Mouse (Mus musculus) neural tube, embryonic 14.5 days (tissue): ENCODE measurements around the gene Atf1. TPM values are rescaled to one million over a fixed set of nuclear protein-coding genes. Genes with fewer than 3 reads are reported as not detected.

Source experiments
- ATAC-seq: fragments of 200-750 bp; cut with Nextera tagmentation; 2 replicates; pipeline ENCODE4 v1.8.0; 2017; ENCODE audit warnings: low read depth, mild to moderate bottlenecking, moderate TSS enrichment, moderate library complexity
- H3K27ac ChIP-seq: fragments of 300-500 bp; sonication (generic); 2 replicates; pipeline ENCODE4 v1.5.1; 2014; ENCODE audit warnings: low read depth, mild to moderate bottlenecking, control low read depth, low read length, moderate library complexity, mixed read lengths
- H3K27me3 ChIP-seq: fragments of 300-500 bp; sonication (generic); 2 replicates; pipeline ENCODE4 v1.6.1; 2014; ENCODE audit warnings: low read length; ENCODE audit not compliant: control insufficient read depth, insufficient read depth
- H3K36me3 ChIP-seq: fragments of 300-500 bp; sonication (generic); 2 replicates; pipeline ENCODE4 v1.6.1; 2014; ENCODE audit warnings: low read length, mixed read lengths; ENCODE audit not compliant: control insufficient read depth, insufficient read depth
- H3K4me1 ChIP-seq: fragments of 300-500 bp; sonication (generic); 2 replicates; pipeline ENCODE4 v1.6.1; 2014; ENCODE audit warnings: low read length; ENCODE audit not compliant: control insufficient read depth, insufficient read depth
- H3K4me2 ChIP-seq: fragments of 300-500 bp; sonication (generic); 2 replicates; pipeline ENCODE4 v1.6.1; 2014; ENCODE audit warnings: mild to moderate bottlenecking, low read depth, low read length, control low read depth
- H3K4me3 ChIP-seq: fragments of 300-500 bp; sonication (generic); 2 replicates; pipeline ENCODE4 v1.5.1; 2014; ENCODE audit warnings: low read depth, low read length, control low read depth, mixed read lengths
- H3K9ac ChIP-seq: fragments of 300-500 bp; sonication (generic); replicated peaks from 2 replicates; pipeline ENCODE4 v1.6.1; 2014; ENCODE audit warnings: low read depth, mild to moderate bottlenecking, control low read depth, low read length, mixed read lengths
- H3K9me3 ChIP-seq: fragments of 300-500 bp; sonication (generic); 2 replicates; pipeline ENCODE4 v1.6.1; 2016; ENCODE audit warnings: low read length; ENCODE audit not compliant: control insufficient read depth
- WGBS: fragments of 180-500 bp; shearing (Covaris S2); extraction: QIAGEN DNeasy Blood & Tissue Kit; methylation state at CpG from one replicate; pipeline ENCODE4 v1.1.7; 2014; 5-methylcytosine and 5-hydroxymethylcytosine counted together
- polyA plus RNA-seq: library from polyadenylated mRNA; unstranded; fragments of >200 nt; fragmentation: Nextera tagmentation; extraction: Ambion mirVana; gene quantifications from 2 replicates; pipeline ENCODE4 v1.2.1, GENCODE M21; 2014

Gene Atf1
- polyA plus RNA-seq, 1 experiment from 2014 or later: 14.6 TPM

DNA sequence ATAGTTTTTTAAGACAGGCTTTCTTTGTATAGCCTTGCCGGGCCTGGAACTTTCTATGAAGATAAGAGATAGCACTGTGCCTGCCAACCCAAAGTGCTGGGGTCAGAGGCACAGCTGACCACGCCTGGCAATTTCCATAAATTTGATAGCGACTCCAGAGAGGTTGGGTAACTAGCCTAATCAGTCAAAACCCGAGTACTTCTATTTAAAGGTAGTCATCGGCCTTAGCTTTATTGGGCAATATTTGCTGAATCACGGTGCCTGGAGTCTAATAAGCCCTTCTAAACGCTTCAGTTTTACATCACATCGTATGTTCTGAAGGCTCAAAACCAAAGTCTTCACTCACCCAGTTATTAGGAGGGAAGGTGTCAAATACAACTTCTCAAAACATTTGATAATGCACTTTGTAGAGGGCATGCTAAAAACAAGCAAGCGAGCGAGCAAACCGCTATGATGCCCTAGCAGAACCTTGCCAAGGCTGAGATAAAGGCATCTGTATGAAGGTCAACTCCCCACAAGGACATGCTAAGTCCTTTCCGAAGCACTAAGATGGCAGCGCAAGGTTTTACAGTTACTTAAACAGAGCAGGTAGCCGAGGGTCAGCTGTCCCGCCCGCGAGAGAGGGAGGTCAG lies 472 bp upstream of the Atf1 start:
- H3K9ac ChIP-seq: peak overlapping the region; percentile 100
- no peaks in the 10 kb centered on the region for H3K27me3 ChIP-seq
- no peaks in the 10 kb centered on the region for H3K9me3 ChIP-seq
- H3K36me3 ChIP-seq: no peaks in the 10 kb centered on the region
- peak overlapping the region; percentile 80 for H3K4me2 ChIP-seq
- 4% methylated on average over 16 of the region's 17 CpGs for WGBS
- peak; percentile 64 for ATAC-seq
- peak overlapping the region; percentile 100 for H3K27ac ChIP-seq
- peak overlapping the region; percentile 85 for H3K4me3 ChIP-seq
- H3K4me1 ChIP-seq: peaks cover 13% of the 10 kb centered on the region

GRCm38 (mm10) chr15:100228535-100229336 lies 1.1 kb downstream of the Atf1 start:
- no peaks in the 10 kb centered on the region for H3K27me3 ChIP-seq
- peak overlapping the region; percentile 80 for H3K4me2 ChIP-seq
- H3K36me3 ChIP-seq: no peaks in the 10 kb centered on the region
- 15% methylated on average over 16 of the region's 16 CpGs for WGBS
- ATAC-seq: no peak
- peak overlapping the region; percentile 85 for H3K4me3 ChIP-seq
- H3K9me3 ChIP-seq: no peaks in the 10 kb centered on the region
- H3K9ac ChIP-seq: peak overlapping the region; percentile 100
- H3K27ac ChIP-seq: peak overlapping the region; percentile 100
- H3K4me1 ChIP-seq: peaks cover 13% of the 10 kb centered on the region

GRCm38 (mm10) chr15:100230655-100231054 lies 3.0 kb downstream of the Atf1 start:
- WGBS: 82% methylated on average over 1 of the region's 1 CpGs

DNA sequence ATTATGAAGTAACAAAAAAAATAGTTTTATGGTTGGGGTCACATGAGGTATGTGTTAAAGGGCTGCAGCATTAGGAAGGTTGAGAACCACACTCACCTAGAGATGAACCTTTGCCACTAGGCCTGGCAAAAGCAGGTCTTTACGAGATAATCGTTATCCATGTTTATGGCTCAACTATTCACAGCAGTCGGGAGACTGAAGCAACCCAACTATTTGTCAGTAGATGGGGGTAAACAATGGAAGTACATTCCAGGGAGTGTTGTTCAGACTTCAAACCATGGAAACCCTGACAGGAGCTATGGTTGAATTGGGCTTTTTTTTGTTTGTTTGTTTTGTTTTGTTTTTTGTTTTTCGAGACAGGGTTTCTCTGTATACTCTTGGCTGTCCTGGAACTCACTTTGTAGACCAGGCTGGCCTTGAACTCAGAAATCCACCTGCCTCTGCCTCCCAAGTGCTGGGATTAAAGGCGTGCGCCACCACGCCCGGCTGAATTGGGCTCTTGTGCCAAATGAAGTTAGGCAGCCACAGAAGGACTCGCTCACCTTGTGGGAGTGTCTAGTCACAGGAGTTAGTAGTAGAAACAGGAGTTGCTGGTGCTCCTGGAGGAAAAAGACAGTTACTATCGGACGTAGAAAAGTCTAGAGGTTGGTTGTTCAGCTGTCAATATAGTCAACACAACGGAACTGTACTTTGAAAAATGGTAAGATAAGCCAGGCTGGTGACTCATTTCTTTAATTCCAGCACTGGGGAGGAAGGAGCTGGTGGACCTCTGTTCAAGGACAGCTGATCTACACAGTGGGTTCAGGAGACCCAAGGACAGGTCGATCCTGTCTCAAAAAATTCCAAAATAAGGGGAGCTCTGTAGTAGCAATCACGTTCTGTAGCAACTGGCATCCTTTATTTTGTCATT lies 4.3 kb downstream of the Atf1 start:
- H3K4me2 ChIP-seq: no peak overlapping the region
- no peak for ATAC-seq
- H3K4me3 ChIP-seq: no peak overlapping the region
- H3K27me3 ChIP-seq: no peaks in the 10 kb centered on the region
- H3K36me3 ChIP-seq: 0 out of 2 replicates have a peak, but pooled peaks cover 6% of the 10 kb centered on the region
- H3K9me3 ChIP-seq: no peaks in the 10 kb centered on the region
- no peak overlapping the region for H3K27ac ChIP-seq
- no peak overlapping the region for H3K9ac ChIP-seq
- WGBS: 76% methylated on average over 14 of the region's 14 CpGs
- H3K4me1 ChIP-seq: peaks cover 10% of the 10 kb centered on the region

More at GRCm38 (mm10) chr15:100230655-100231054, 3.0 kb downstream of the Atf1 start:
- no peak for ATAC-seq
- no peak overlapping the region for H3K27ac ChIP-seq
- no peaks in the 10 kb centered on the region for H3K27me3 ChIP-seq
- H3K4me3 ChIP-seq: no peak overlapping the region
- no peak overlapping the region for H3K9ac ChIP-seq
- peaks cover 13% of the 10 kb centered on the region for H3K4me1 ChIP-seq
- no peaks in the 10 kb centered on the region for H3K9me3 ChIP-seq
- H3K36me3 ChIP-seq: 0 out of 2 replicates have a peak, but pooled peaks cover 1% of the 10 kb centered on the region
- H3K4me2 ChIP-seq: no peak overlapping the region

GRCm38 (mm10) chr15:100235208-100235965 lies 7.8 kb downstream of the Atf1 start:
- peaks cover 6% of the 10 kb centered on the region for H3K36me3 ChIP-seq
- H3K27ac ChIP-seq: no peak overlapping the region
- no peak overlapping the region for H3K4me3 ChIP-seq
- ATAC-seq: no peak
- no peaks in the 10 kb centered on the region for H3K4me1 ChIP-seq
- H3K9ac ChIP-seq: no peak overlapping the region
- H3K4me2 ChIP-seq: no peak overlapping the region
- H3K27me3 ChIP-seq: no peaks in the 10 kb centered on the region
- H3K9me3 ChIP-seq: no peaks in the 10 kb centered on the region
- WGBS: 93% methylated on average over 12 of the region's 12 CpGs

DNA sequence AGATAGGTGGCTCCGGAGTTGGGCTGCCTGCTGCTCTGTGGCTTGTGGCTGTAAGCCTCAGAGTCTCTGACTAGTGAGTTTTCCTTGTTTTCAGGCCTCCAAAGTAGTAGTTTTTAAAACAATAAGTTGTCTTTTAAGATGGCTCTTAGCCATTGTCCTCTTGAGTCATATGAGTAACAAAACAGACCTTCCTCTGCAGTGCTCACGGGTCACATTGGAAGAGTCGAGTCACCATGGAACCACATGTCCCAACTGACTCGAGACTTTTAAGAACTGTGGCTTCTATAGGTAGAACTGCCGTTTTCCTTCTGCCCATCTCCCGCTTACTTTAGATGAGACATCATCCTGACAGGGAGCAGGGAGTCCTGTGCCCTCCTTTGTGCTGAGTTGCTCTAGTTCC lies 9.3 kb downstream of the Atf1 start:
- peaks cover 6% of the 10 kb centered on the region for H3K36me3 ChIP-seq
- WGBS: 93% methylated on average over 6 of the region's 6 CpGs

DNA sequence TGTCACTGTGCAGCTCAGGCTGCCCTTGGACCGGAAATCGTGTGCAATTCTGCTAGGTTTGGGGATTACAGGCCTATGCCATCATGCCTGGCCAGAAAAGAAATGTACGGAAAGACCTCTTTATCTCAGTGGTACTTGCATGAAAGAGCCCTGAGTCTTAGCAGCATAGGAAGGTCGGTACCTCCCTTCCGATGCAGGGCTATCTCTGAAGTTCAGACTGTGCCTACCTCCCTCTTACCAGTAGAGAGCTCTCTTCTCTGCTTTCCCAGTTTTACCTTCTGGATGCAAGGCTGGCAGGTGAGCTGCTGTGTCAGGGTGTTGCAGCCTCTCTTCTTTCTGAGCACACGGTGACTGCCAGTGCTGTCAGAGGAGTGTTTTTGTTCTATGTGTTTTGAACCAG lies 14.2 kb downstream of the Atf1 start:
- 96% methylated on average over 6 of the region's 6 CpGs for WGBS
- H3K36me3 ChIP-seq: peaks cover 8% of the 10 kb centered on the region
- ATAC-seq: no peak

More for the DNA sequence above, 9.3 kb downstream of the Atf1 start:
- H3K4me3 ChIP-seq: no peak overlapping the region
- no peak overlapping the region for H3K27ac ChIP-seq
- ATAC-seq: no peak
- H3K9me3 ChIP-seq: no peaks in the 10 kb centered on the region
- no peak overlapping the region for H3K4me2 ChIP-seq
- H3K4me1 ChIP-seq: no peaks in the 10 kb centered on the region
- no peak overlapping the region for H3K9ac ChIP-seq
- H3K27me3 ChIP-seq: no peaks in the 10 kb centered on the region

DNA sequence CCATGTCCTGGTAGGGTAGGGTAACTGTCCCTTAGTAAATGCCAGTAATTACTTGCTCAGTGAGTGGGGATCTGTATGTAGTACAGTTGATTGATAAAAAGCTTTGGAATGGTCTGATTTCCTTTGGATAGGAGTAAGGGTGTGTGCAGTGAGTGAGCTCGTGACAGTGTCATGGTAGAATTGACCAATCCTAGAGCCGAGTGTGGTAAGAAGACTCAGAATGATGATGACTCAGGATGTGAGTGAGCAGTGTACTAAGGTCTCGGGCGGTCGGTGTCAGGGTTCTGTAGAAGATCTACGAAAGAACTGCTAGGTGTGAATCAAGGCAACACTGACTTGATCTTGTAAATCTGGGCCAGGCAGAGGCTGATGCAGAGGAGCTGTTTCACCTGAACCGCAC lies 18.3 kb downstream of the Atf1 start:
- ATAC-seq: no peak
- 98% methylated on average over 7 of the region's 7 CpGs for WGBS
- peaks cover 15% of the 10 kb centered on the region; the same call in 1 of the 2 replicates for H3K36me3 ChIP-seq

More for the DNA sequence above, 14.2 kb downstream of the Atf1 start:
- Histone ChIP-seq H3K9ac (no peak overlapping the region), H3K4me2 (no peak overlapping the region), H3K27ac (no peak overlapping the region), H3K27me3 (no peaks in the 10 kb centered on the region), H3K4me1 (no peaks in the 10 kb centered on the region), H3K4me3 (no peak overlapping the region), H3K9me3 (no peaks in the 10 kb centered on the region)

More for the DNA sequence above, 18.3 kb downstream of the Atf1 start:
- Histone ChIP-seq H3K27ac (no peak overlapping the region), H3K27me3 (no peaks in the 10 kb centered on the region), H3K9me3 (no peaks in the 10 kb centered on the region), H3K4me2 (no peak overlapping the region), H3K9ac (no peak overlapping the region), H3K4me1 (no peaks in the 10 kb centered on the region), H3K4me3 (no peak overlapping the region)
